Mouse (Mus musculus): ENCODE measurements around the gene Mcm9. TPM values are rescaled to one million over a fixed set of nuclear protein-coding genes. Genes with fewer than 3 reads are reported as not detected.
"Not testable (repeated sequence)": the region's sequence is repeated elsewhere in the genome, so short reads cannot be mapped to it uniquely, and the experiment has no call there.

The Mcm9 gene
- polyA plus RNA-seq, 1 experiment = 3.5 TPM

GRCm38 (mm10) chr10:53502875-53503816 is 127.1 kb downstream of the Mcm9 start:
- Histone ChIP-seq H3K4me1 (ENCODE audit: control insufficient read depth, insufficient read depth, insufficient read length) (no peaks in the 10 kb centered on the region), H3K36me3 (ENCODE audit: control insufficient read depth, insufficient read depth, low read length) (no peaks in the 10 kb centered on the region), H3K27ac (ENCODE audit: insufficient read depth, low read length) (no peak overlapping the region), H3K27me3 (ENCODE audit: control insufficient read depth, insufficient read depth, low read length) (no peaks in the 10 kb centered on the region), H3K4me3 (ENCODE audit: extremely low read depth, insufficient read depth, insufficient read length) (no peak overlapping the region)
- no peak for DNase-seq (ENCODE audit: low read depth in 1 of 2, low spot score in 2 of 2)
- no peak for TF ChIP-seq CTCF (IDR thresholded peaks at IDR 0.05; ENCODE audit: extremely low read depth, insufficient read depth, insufficient read length, insufficient replicate concordance)
- no peak for TF ChIP-seq POLR2A (IDR thresholded peaks at IDR 0.05; ENCODE audit: low read depth, low read length)
- 78% methylated on average over 21 of the region's 21 CpGs for whole genome bisulfite sequencing

- 91% methylated on average over 13 of the region's 13 CpGs for WGBS
- Histone ChIP-seq H3K27me3 (ENCODE audit: control insufficient read depth, insufficient read depth, low read length) (no peaks in the 10 kb centered on the region), H3K27ac (ENCODE audit: insufficient read depth, low read length) (no peak overlapping the region), H3K4me1 (ENCODE audit: control insufficient read depth, insufficient read depth, insufficient read length) (no peaks in the 10 kb centered on the region), H3K4me3 (ENCODE audit: extremely low read depth, insufficient read depth, insufficient read length) (no peak overlapping the region), H3K36me3 (ENCODE audit: control insufficient read depth, insufficient read depth, low read length) (no peaks in the 10 kb centered on the region)
- no peak for DNase-seq (ENCODE audit: low read depth in 1 of 2, low spot score in 2 of 2)
- TF ChIP-seq POLR2A (IDR thresholded peaks at IDR 0.05; ENCODE audit: low read depth, low read length) (no peak), CTCF (IDR thresholded peaks at IDR 0.05; ENCODE audit: extremely low read depth, insufficient read depth, insufficient read length, insufficient replicate concordance) (no peak)
Measured at GRCm38 (mm10) chr10:53502471-53502870, 127.8 kb downstream of the Mcm9 start.

- Histone ChIP-seq H3K4me1 (ENCODE audit: control insufficient read depth, insufficient read depth, insufficient read length) (no peaks in the 10 kb centered on the region), H3K27me3 (ENCODE audit: control insufficient read depth, insufficient read depth, low read length) (no peaks in the 10 kb centered on the region), H3K36me3 (ENCODE audit: control insufficient read depth, insufficient read depth, low read length) (no peaks in the 10 kb centered on the region), H3K4me3 (ENCODE audit: extremely low read depth, insufficient read depth, insufficient read length) (no peak overlapping the region), H3K27ac (ENCODE audit: insufficient read depth, low read length) (no peak overlapping the region)
- no peak for TF ChIP-seq POLR2A (IDR thresholded peaks at IDR 0.05; ENCODE audit: low read depth, low read length)
- TF ChIP-seq CTCF (IDR thresholded peaks at IDR 0.05; ENCODE audit: extremely low read depth, insufficient read depth, insufficient read length, insufficient replicate concordance) = no peak
- DNase-seq (ENCODE audit: low read depth in 1 of 2, low spot score in 2 of 2) = peak in 1 of 2 experiments; percentile 19
Measured at GRCm38 (mm10) chr10:53499518-53499917, 130.7 kb downstream of the Mcm9 start.

DNA sequence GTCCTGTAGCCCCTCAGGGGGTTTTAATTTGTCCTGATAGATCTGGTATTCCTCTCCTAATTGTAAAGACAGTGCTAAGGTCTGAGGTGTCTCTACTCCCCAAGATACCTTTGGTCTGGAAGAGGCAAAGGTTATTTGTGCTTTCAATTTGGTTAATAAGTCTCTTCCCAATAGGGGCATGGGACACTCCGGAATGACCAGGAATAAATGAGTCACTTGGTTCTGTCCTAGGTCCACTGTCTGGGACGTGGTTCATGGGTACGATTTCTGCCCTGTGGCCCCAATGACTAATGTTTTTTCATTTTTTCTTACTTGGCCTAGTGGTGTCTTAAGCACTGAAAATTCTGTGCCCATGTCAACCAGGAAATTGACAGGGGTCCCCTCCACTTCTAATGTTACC is 134.9 kb downstream of the Mcm9 start:
- not testable (repeated sequence) for H3K27ac ChIP-seq (ENCODE audit: insufficient read depth, low read length); H3K36me3 ChIP-seq (ENCODE audit: control insufficient read depth, insufficient read depth, low read length); H3K27me3 ChIP-seq (ENCODE audit: control insufficient read depth, insufficient read depth, low read length); H3K4me1 ChIP-seq (ENCODE audit: control insufficient read depth, insufficient read depth, insufficient read length); H3K4me3 ChIP-seq (ENCODE audit: extremely low read depth, insufficient read depth, insufficient read length); DNase-seq (ENCODE audit: low read depth in 1 of 2, low spot score in 2 of 2)
- WGBS = 95% methylated on average over 3 of the region's 3 CpGs

GRCm38 (mm10) chr10:53493954-53494353 is 136.3 kb downstream of the Mcm9 start:
- Histone ChIP-seq H3K4me1 (ENCODE audit: control insufficient read depth, insufficient read depth, insufficient read length) (no peaks in the 10 kb centered on the region), H3K27me3 (ENCODE audit: control insufficient read depth, insufficient read depth, low read length) (no peaks in the 10 kb centered on the region), H3K4me3 (ENCODE audit: extremely low read depth, insufficient read depth, insufficient read length) (no peak overlapping the region), H3K36me3 (ENCODE audit: control insufficient read depth, insufficient read depth, low read length) (no peaks in the 10 kb centered on the region), H3K27ac (ENCODE audit: insufficient read depth, low read length) (no peak overlapping the region)
- TF ChIP-seq POLR2A (IDR thresholded peaks at IDR 0.05; ENCODE audit: low read depth, low read length) = no peak
- TF ChIP-seq CTCF (IDR thresholded peaks at IDR 0.05; ENCODE audit: extremely low read depth, insufficient read depth, insufficient read length, insufficient replicate concordance) = no peak
- WGBS = 93% methylated on average over 13 of the region's 13 CpGs
- DNase-seq (ENCODE audit: low read depth in 1 of 2, low spot score in 2 of 2) = no peak

Other genes starting within 250 kb of the Mcm9 start
- 2.4 and 2.6 TPM in 2 replicates for gene Asf1a, start 33.7 kb downstream of the Mcm9 start, polyA plus RNA-seq (2012; rRNA removed)
- gene Fam184a, start 120.7 kb upstream of the Mcm9 start, polyA plus RNA-seq (2012; rRNA removed) = 0.11 and 0.18 TPM in 2 replicates